Mouse (Mus musculus): ENCODE data around the gene Insl3.

The Insl3 gene

DNA sequence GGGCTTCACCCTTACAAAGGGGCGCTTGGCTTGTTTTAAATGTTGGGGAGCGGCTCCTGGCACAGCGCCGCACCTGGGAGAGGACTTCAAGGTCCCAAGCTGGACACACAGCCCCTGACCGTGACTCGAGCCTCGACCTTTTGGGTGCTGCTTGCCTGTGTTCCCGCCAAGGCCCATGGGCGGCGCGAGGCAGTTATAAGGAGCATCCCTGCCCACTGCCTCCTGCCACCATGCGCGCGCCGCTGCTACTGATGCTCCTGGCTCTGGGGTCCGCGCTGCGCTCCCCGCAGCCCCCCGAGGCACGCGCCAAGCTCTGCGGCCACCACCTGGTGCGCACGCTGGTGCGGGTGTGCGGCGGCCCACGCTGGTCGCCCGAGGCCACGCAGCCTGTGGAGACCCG lies at the start of gene Insl3:
TSS of gene Insl3 (plus strand) at position 187 of the 400 bp plus-strand sequence.
- no peak for DNase-seq (ENCODE audit: low read depth in 2 of 2, low spot score in 2 of 2)

DNA sequence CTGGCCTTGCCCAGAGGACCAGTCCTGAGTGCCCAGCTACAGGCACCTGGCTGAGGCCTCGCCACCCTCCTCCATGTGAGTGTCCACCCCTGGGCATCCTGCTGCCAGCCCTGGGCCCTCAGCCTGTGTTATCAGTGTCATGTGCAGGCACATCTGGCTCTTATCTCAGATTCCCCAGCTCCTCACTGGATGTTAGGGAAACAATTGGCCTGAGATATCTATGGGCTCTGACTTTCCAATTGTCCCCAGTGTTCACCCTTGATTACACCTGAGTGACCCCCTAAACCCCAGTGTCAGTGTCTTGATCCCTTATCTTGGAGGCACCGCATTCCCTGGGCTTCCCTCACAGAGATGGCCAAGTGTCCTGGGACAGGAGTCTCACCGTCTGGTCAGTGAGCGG lies 49.7 kb upstream of the Insl3 start:
- no peak for DNase-seq (ENCODE audit: low read depth in 2 of 2, low spot score in 2 of 2)

DNA sequence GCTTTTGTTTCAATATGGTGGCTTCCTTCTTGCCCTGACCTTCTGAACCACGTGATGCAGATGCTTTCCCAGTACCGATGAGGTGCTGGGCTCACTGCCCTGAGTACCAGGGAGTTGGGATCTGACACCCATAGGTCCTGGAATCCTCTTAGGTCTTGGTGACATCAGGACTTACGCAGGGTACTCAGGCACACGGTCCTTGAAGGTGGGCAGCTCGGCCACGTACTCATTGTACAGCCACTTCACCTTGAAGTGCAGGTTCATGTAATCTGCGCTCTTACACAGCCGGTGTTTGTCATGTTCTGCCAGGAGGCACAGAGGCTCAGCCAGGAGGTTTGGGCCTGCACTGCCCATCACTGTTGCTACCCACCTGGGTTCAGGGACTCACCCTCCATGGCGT lies 43.5 kb upstream of the Insl3 start:
- DNase-seq (ENCODE audit: low read depth in 2 of 2, low spot score in 2 of 2) = no peak

DNA sequence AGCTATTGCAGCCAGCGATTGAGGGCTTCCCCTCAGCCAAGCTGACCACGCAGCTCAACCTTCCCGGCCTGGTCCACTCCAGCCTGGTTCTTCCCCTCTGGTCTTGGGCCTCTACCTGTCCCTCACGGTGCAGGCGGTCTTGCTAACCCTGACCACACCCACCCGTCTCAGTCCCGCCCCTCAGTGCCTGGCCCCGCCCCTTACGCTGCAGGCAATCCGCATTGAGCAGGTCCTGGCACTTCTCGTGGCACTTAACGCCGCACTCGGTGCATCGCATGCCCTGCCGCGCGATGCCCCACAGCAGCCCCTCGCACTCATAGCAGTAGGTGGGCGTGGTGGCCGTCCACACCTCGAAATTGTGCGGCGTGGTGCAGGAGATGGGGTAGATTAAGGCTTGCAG lies 34.4 kb upstream of the Insl3 start:
- no peak for DNase-seq (ENCODE audit: low read depth in 2 of 2, low spot score in 2 of 2)

DNA sequence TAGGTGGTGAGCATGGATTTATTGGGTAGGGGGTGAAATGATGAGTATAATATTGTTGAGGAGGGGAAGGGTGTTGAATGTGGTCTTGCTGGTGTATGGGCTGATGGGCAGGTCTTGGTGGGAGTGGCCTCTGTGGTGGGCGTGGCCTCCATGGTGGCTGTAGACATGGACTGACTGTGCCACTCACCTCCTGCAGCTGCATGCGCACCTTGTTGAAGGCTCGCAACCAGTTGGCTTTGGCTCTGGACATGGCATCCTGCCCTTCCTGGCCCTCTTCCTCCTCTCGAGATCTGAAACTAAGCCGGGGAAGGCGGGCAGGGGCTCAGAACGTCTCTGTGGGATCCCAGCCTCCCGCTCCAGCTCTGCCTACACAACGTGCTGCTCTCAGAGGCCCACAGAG lies 31.2 kb upstream of the Insl3 start:
- DNase-seq (ENCODE audit: low read depth in 2 of 2, low spot score in 2 of 2) = no peak

DNA sequence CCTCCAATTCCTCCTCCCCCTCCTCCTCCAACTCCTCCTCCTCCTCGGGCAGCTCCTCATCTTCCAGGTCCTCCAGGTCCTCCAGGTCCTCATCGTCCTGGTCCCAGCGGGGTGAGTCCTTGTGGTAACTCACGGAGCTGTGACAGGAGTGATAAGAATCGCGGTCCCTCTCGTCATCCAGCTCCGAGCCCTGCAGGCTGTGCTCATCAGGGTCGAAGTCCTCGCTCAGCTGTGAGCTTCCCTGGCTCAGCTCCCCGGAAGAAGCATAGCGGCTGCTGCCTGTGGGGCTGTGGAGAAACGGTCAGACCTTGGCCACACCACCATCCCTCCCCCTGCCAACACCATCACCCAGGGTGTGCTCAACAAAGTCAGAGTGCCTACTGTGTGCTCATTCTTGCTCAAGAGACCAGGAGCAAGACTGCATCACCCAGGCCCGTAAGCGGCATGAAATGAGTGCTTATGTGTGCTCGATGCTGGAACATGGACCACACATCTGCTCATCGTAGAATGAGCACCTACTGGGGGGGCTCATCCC lies 30.4 kb upstream of the Insl3 start:
- no peak for DNase-seq (ENCODE audit: low read depth in 2 of 2, low spot score in 2 of 2)

DNA sequence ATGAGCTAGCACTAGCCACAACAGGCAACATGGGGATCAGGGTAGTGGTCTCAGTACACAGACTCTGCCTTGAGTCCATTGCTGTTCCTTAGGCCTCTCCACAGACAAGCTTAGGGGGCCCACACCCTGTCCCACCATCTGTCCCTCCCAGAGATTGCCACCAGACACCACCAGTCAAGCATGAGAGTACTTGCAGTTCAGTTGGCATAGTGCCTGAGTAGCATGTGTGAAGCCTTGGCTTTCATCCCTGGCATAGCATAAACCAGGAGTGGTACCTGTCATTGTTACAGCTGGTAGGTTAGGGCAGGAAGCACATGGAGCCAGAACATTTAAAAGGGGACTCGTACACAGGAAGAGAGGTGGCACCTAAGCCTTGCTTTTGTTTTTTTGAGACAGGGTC lies 29.3 kb upstream of the Insl3 start:
- DNase-seq (ENCODE audit: low read depth in 2 of 2, low spot score in 2 of 2) = no peak

DNA sequence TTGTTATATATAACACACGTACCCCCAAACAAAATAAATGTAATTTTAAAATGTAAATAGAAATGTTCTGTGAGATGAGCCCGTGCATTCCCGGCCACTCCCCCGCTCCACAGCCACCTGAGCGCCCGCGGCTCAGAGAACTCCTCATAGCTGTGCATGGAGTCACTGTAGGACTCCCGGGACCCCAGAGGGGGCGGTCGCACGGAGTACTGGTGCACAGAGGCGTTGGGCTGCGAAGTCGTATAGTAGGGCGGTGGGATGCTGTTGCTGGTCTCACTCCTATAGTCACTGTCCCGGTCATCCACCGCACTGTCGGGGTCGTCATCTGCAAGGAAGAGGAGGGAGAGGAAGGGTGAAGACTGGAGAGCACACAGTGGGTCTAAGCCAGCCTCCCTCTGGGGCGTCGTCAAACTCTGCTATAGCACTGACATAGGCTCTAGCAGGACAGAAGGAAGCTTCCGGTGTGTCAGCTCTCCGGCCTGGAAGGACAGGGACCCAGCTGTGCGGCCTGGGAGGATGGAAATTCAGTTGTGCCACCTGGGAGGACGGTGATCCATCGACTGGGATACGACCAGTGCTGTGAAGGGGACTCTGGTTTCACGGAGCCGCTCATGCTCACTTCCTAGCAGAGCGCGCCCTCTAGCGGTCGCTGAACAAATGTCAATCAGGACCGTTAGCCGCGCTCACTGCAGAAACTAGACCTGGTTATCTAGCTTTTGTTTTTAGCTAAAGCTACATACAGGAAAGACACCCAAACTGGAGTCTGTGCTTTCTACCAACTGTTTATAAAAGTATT lies 28.5 kb upstream of the Insl3 start:
- DNase-seq (ENCODE audit: low read depth in 2 of 2, low spot score in 2 of 2) = peak; percentile 73 to 82

DNA sequence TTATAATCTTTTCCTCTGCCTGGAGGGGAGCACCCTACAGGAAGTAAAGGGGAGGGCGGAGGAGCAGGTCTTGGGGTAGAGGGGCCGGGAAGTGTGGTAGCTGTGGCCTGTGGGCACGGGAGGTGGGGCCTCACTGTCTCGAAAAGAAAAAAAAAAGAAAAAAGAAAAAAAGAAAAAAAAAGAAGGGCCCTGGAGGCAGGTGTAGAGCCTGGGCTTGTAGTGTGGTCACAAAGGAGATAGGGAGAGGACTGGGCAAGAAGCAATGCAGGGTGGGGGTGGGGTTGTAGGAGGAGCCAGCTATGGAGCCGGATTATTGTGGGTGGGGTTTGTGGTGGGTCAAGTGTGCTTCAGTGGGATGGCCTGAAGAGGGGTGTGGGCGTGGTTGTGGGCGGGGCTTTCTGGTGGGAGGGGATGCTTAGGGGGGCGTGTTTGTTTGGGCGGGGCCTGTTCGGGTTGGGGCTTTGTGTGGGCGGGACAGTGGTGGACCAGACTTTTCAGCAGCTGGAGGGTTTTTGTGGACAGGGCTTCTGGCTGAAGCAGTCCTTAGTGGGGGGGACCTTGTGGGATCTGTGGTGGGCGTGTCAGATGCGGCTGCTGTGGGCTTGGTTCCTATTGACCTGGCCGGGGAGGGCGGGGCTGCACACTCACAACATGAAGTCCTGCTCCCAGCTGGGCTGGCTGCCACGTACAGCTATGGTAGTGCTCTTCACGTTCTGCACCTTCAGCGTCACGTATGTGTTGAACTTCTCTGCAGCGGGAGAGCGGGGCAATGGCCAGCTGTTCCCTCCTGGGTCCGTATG lies 23.5 kb upstream of the Insl3 start:
- peak in 1 of 2 experiments; percentile 59 for DNase-seq (ENCODE audit: low read depth in 2 of 2, low spot score in 2 of 2)

DNA sequence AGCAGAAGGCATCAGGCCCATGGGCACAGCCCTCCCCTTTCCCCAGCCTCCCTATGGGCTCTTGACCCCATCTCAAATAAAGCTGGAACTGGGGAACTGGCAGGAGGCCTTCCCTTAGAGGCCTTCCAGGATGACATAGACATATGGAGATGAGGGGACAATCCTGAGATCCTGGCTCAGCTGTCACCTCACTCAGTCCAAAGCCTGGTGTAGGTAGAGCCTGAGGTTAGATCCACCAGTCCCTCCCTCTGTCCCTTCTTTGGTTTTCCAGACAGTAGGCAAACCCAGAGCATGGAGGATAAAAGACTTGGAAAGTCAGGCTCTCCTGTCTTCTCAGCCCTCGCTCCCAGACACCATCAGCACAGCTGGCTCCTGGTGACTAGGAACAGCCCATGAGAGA lies 22.2 kb upstream of the Insl3 start:
- no peak for DNase-seq (ENCODE audit: low read depth in 2 of 2, low spot score in 2 of 2)

DNA sequence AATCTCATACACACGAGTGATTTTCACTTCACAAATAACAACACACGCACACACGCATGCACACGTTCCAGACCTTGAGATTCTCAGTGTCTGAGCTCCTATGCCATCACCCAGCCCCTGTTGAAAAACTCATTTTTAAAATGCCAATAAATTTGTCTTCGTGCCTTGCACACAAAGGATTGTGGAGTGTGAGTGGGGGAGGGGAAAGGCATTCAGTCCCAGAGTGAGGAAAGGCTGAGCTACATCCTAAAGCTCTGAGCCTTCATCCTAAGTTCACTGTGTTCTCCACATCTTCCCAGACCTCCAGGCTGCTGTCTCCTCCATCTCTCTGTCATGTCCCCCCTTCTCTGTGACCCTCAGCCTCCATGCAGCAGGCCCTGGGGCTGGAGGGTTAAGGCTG lies 21.8 kb upstream of the Insl3 start:
- DNase-seq (ENCODE audit: low read depth in 2 of 2, low spot score in 2 of 2) = no peak

DNA sequence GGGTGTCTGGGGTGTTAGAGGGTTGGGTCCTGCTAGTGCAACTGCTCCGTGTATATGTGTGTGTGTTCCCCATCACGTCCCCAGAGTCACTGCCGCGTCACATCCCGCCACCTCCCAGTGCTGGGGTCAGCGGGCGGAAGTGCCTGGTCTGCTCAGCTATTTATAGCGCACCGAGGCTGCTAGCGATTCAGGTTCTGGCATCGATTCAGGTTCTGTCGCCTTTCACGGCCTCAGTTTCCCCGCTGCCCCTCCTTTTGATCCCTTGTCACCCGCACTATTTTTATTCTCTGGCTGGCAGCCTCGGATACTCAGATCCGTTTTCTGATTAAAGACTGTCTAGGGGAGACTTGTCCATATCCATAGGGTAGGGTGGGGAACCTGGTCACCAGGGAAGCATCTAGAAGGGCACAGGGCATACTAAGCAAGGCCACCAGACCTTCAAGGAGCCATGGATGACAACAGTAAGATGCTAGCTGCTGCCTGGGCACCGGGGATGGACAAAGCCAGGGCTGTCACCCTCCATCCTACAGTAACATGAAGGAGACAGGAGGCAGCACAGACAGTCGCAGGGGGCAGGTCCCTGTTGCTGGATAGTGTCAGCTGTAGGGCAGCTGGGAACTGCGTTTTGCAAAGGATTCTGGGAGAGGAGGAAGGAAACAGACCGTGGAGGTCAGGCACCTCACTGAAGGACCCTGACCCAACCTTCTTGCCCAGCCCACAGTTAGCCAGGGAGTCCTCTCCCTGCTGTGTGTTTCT lies 20.6 kb upstream of the Insl3 start:
- DNase-seq (ENCODE audit: low read depth in 2 of 2, low spot score in 2 of 2) = peak; percentile 39 to 56

DNA sequence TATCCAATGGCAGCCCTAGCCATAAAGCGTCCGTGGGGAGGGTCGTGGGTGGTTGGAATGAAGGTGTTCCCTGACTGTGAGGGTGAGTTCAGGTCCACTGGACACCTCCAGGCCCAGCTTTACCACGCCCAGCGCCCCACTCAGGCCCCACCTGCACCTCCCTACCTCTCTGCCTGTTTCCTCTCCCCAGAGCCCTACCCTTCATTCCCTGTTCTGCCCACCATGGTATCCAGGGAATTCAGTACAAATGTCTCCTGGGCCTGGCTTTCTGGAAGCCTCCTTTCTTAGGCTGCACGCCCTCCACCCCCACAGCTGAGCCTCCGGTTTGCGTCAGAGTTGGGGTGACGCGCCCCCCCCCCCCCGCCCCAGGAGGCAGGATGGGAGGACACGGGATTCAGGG lies 18.8 kb upstream of the Insl3 start:
- no peak for DNase-seq (ENCODE audit: low read depth in 2 of 2, low spot score in 2 of 2)

DNA sequence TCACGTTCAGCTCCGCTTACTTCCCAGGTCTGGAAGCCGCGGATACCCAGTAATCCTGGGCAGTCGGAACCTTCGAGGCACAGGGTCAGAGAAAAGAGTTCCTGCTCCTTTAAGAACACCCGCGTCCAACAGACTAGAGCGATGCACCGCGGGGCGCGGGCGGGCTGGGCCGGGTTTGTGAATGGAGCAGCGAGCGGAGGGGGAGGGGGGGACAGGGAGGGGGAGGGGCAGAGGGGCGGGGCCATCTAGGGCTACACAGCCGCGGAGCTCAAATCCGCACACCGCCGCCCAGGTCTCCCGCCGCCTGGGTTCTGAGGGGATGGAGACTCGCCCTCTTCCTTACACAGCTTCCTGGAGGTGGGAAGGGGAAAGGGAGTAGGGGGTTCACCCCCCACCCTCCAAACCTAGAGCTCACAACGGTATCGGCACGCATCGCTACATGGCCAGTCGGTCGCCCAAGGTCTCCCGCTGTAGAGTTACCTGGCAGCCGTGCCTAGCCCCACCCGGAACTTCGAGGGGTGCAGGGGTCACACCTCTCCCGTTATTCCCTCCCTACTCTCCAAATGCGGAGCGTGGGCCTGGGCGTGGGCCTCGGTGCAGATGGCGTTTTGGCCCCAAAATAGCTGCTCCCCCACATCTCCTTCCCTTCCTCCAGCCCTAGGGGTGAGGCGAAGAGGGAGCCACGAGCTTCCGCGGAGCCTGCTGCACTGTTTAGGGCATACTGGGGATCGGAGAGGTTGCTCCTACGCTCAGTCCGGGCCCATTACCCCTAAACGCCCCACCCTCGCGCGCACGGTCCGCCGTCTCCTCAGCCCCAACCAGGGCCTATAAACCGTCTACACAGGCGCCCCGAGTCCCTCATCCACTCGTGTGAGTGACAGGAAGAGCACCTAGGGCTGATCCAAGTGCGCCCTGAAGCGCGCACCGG lies 18.1 kb upstream of the Insl3 start:
- no peak for DNase-seq (ENCODE audit: low read depth in 2 of 2, low spot score in 2 of 2)

DNA sequence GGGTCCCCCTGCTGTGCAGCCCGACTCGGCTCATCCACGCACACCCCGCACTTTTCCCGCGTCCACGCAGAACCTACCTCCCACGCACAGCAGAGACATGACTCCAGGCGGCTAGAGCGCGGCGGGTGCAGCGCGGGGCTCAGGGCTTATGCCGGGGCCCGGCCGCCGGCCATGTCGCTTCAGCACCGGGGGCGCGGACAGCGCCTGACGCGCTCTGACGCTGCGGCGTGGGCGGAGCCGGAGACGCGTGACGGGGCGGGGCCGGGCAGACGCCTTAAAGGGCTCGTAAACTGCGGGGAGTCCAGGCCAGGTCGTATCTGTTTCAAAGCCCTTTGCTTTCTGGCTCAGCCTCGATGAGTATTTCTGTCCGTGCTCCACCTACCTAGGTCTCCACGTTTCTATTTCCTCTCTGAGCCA lies 17.5 kb upstream of the Insl3 start, which contains the start of gene Unc13a:
TSS of gene Unc13a (minus strand) at position 209 of the 417 bp plus-strand sequence.
- DNase-seq (ENCODE audit: low read depth in 2 of 2, low spot score in 2 of 2) = peak; percentile 88 to 89

DNA sequence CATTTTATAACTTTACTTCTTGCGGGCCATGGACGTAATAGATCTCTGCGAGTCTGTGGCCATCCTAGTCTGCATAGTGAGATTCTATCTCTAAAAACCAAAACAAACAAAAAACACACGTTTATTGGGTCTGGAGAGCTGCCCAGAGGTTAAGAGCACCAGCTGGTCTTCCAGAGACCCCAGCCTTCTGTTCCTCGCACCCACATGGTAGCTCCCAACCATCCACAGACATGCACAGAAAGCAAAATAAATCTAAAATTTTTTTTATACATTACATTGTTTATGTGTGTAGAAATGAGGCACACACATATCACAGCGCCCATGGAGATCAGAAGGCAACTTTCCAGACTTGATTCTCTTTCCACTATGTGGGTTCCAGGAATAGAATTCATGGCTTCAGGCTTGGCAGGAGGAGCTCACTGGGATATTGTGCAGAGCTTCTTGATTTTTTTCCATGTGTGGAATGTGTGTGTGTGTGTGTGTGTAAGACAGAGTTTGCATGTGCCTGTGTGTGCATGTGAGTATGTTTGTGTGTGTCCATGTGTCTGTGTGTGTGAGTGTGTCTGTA lies 16.8 kb upstream of the Insl3 start:
- DNase-seq (ENCODE audit: low read depth in 2 of 2, low spot score in 2 of 2) = no peak

DNA sequence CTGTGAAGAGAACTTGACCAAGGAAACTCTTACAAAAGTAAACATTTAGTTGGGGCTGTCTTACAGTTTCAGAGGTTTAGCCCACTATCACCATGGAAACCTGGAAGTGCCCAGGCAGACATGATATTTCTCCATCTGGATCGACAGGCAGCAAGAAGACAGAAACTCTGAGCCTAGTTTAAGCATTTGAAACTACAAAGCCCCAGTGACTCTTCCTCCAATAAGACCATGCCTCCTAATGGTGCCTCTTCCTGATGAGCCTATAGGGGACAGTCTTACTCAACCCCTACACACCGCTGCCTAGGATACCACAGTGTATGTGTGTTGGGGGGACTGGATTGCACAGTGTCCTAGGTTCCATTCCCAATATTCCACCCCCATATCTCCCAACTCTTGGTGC lies 14.9 kb upstream of the Insl3 start:
- no peak for DNase-seq (ENCODE audit: low read depth in 2 of 2, low spot score in 2 of 2)

DNA sequence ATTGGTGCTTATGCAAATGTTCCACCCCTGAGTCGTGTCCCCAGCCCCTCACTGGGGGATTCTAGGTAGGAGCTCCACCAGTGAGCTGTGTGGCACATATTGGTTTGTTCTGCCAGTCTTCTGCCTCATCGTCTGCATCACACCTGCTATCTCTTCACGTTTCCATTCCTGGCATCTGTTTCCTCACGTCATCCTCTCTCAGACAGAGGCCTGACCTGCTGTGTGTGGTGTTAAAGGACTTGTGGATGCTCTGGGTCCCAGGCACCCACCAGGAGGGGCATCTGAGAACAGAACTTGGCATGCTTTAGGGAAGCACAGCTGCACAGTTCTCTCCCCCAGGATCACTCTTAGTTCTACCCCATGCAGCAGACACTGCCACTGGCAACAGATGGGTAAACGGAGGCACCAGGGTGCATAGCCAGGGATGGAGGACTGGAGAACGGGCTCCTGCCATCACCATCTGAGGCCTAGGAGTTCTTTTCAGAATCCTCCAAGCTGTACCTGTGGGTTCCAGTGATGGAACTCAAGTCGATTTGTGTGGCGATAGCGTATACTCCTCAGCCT lies 13.5 kb upstream of the Insl3 start:
- no peak for DNase-seq (ENCODE audit: low read depth in 2 of 2, low spot score in 2 of 2)

DNA sequence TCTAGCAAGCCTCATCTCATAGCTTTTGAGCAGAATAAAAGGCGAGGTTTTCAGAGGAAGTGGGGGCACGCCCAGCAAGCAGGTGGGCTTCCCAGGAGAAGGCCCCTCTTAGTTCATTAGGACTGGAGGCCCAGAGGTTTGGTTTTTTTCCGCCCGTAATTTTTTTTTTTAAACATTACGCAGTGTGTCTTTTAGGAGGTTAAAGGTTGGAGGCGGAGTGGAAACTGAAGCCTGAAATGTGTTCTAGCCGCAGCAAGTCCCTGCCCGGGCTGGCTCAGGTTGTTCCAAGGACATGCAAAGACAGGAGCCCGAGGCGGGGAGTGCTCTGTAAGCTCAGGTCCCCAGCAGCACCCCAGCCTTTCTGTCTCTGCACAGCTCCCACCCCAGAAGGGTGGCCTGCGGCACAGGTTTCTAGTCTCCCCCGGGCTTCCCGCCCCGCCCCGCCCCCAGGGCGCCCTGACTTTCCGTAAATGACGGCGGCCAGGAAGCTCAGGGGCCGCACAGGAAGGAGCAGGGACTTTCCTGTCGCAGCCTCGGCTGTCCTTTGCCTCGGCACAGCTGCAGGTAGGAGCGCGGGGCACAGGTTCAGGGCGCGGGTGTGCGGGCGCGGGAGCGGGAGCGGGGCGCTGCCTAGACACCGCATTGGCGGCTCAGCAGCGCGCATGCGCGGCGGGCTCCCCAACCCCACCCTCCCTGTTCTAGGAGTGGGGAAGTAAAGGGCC lies 12.8 kb upstream of the Insl3 start, which contains the start of gene Jak3:
TSS of gene Jak3 (plus strand) at position 277 of the 722 bp plus-strand sequence.
- DNase-seq (ENCODE audit: low read depth in 2 of 2, low spot score in 2 of 2) = peak; percentile 55 to 58
